Mouse (Mus musculus) urinary bladder, postnatal 25 days (tissue): ENCODE results near the gene Cdkal1.

Experiments
- DNase-seq: peaks from one replicate; pipeline ENCODE4 v3.0.0; 2022; ENCODE audit warnings: low spot score

Cdkal1 gene

DNA sequence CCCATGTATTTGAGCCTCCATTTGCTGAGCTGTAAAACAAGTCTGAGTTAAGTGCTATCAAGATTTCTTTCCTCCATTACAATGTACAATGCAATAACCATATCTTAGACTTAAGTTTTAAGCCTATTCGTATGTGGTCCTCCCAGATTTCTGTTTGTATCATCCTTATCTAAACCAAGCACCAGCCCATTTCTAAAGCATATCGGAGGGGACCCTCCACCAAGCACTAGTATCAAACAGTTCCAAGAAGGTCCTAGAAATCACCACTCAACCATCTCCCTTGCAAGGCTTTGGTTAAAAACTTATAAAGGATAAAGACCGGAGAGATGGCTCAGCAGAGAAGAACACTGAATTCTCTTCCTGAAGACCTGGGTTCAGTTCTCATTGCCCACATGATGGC lies 47.1 kb downstream of the Cdkal1 start:
- DNase-seq: no peak

DNA sequence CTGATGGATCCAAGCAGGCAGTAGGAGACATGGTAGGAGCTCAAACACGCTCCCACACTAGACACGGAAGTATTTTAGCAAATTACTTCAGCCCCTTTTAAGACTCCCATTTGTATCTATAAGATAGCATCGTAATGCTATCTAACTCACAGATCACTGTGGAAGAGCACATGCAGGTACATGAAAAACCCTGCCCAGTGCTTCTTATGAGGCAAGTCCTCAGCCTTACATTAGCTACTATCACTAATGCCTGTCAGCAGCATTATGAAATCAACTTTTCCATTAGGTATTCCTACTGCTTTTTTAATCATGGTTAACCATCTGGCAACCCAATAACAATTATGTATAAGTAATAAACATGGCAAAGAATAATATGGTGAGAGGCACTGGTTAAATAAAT lies 47.5 kb downstream of the Cdkal1 start:
- no peak for DNase-seq

DNA sequence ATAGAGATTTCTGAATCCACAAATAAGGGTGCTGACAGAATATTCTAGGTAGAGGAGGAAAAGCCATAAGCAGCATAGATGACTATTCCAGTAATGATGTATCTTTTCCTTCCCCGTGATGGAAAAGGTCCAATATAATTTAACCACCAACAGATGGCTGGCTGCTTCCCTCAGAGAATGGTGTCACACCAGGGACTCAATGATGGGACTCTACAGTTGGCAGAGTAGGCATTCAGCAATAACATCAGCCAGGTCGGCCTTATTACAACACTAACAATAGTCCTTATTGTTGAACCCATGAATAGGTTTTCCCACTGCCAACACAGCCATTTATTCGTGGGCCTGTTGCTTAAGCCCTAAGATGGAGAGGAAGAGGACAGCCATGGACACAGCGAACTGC lies 48.6 kb downstream of the Cdkal1 start:
- DNase-seq: no peak

DNA sequence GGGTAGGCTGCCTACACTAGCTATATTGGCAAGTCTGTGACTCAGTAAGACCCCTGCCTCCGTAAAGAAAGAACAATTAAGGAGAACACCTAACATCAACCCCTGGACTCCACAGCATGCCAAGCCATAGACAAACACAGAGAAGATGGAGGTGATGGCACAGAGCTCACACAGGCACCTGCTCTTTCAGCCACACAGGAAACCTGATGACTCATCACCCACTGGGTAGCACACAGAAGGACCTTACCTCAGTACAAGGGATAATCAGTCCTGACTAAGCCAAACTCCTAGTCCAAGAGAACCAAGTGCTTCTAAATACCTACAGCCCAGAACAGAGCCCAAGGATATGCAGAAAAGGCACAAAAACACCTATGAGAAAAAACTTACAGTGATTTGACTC lies 50.2 kb downstream of the Cdkal1 start:
- DNase-seq: no peak

DNA sequence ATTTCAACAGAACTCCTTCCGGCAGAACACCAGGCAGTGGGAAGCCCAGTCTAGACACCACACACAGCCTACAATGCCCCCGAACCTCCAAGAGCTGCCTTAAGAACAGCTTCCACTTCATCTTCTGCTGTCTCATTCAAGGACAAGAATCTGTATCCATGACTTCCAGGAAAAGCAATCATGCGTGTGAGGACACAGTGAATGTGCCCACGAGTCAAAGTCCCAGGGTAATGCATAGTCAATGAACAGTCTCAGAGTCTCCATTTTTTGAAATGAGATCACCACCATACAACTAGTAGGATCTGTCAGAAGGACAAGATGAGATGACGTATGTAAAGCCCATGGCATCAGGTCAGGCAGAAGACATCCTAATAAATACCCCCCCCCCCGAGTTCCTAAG lies 51.4 kb downstream of the Cdkal1 start:
- no peak for DNase-seq

DNA sequence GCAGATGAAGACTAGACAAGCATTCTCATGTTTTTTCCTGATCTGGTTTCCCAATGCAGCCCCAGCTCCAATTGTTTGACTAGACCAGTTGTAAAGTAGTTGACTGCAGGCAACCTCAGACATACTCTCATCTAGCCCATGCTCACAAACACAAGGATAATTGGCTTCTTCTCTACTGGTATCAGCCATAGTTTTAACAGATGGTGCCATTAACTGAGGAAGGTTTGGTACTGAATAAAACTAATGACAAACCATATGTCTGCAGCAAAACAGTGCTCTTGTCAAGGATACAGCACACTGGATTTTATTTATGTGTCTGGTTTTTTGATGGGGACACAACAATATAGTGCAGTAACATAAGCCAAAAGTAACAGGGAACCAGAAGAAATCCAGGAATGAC lies 52.8 kb downstream of the Cdkal1 start:
- DNase-seq: no peak

DNA sequence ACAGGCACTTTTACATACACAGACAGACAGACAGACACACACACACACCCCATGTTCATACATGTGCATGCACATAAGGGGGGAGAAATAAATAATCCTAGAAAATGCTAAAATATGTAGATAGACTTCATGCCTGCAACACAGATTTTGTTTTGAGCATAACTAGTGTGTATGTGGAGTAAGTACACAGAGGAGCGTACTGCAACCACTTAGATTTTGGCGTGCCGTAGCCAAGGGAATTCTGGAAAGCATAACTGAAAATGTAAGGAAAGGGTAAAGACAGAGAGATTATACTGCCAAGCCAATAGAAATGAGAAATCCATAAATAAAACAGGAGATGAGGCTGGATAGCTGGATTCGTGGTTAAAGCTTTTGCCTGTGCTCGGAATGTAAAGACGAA lies 55.4 kb downstream of the Cdkal1 start:
- no peak for DNase-seq

DNA sequence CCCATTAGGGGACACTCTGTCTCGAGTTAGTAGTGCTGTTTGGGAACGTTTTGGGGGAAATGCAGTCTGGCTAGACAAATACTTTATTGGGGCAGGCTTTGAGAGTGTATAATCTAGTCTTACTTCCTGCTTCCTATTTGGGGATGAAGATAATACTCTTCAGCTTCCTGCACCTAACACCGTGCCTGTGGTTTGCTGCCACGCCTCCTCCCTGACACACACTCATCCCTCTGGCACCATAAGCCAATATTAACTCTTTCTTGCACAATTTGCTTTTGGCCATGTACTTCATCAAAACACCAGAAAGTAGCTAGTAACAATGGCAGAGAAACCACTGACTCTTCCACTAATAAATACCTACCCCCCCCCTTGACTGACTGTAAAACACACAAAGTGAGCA lies 63.4 kb downstream of the Cdkal1 start:
- no peak for DNase-seq

DNA sequence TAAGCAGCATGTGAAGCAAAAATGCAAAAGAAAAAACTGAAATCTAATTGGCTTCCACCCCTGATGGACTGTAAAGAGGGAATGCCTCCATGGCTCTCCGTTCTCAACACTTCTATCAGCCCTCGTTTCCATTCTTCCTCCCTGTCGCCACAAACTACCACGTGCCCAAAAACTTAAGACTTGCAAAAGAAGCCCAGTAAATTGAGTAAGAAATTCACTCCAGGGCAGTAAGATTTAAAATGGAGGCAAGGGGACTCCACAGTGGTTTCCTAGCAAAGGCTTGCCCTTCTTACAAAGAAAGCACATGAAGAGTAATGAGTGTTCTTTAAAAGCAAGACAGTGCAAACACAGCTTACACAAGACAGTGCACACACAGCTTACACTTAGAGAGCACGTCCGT lies 64.0 kb downstream of the Cdkal1 start:
- no peak for DNase-seq

DNA sequence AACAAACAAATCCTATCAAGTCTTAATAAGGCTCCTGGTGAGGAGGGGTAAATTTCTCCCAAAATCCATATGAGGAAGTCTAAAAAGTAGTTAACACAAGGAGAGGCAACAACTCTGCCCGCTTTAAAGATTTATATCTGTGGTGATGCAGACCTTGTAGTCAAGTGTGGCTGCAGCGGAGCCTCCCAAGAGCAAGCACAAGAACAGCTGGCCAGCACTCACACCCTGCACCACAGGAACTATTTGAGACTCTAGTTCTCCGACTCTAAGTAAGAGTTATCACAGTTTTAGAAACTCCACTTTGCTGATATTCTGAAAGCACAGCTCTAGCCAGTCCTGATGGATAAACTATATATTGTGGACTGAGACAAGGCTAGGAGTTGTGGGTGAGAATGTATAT lies 68.5 kb downstream of the Cdkal1 start:
- DNase-seq: no peak

DNA sequence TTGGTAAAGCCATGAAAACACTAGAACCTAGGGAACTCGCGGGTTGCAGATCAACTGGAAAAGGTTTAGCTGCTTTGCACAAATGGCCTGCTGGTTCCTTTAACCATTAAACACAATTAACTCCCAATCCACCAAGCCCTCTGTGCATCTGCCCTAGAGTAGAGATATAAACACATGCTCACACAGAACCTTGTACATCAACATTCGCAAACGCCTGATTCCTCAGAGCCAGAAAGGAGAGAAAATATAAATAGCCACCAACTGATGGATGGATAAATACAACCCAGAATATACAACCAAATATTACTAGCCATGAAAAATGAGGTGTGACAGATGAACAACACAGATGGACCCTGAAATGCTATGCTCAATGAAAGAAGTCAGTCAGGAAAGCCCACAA lies 70.6 kb downstream of the Cdkal1 start:
- no peak for DNase-seq

DNA sequence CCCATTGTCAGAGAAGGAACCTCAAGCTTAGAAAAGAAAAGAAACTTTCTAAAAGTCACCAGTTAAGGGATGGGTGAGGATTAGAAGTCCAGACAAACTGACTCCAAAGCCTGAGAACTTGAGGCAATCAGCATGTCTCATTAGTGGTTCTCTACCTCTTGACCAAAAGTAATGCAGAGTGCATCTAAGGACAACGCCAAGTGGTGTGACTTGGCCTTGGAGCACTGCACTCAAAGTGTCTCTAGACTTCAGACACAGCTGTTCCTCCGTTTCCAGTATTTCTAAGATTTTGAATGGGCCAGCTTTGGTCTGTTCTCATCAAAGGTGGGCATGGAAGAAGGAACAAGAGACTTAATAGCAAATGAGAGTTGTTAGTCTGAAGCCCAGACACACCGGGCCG lies 74.1 kb downstream of the Cdkal1 start:
- no peak for DNase-seq

DNA sequence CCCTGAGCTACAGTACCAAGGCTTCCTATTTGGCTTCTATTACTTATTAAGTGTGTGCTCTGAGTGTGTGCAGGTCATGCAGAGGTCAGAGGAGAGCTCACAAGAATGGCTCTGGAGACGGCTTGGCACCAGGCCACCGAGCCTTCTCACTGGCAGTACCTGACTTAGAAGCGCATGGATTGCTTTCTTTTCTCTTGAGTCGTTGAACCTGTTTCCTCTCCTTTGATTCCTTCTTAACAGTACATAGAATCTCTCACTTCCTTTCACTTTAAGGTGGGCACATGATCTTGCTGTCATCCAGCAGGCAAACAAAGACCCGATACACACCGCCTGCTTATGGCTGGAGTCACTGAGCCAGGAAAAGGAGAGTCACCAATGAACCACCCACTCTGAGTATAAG lies 74.8 kb downstream of the Cdkal1 start:
- DNase-seq: peak; percentile 41

DNA sequence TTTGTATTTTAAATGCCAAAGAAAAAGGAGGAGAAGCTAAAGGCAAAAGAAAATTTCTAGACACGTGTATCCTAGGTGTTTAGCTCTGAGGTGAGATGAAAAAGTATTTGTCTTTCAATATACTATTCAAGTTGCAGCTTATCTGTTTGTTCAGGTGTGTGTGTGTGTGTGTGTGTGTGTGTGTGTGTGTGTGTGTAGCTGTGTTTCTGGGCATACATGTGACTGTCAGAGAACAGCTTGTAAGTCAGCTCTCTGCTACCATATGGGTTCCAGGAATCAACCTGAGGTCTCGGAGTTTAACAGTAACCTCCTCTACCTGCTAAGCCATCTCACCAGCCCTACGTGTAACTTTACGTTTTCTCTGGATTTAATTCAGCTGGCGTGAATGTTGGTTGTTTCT lies 76.0 kb downstream of the Cdkal1 start:
- no peak for DNase-seq

DNA sequence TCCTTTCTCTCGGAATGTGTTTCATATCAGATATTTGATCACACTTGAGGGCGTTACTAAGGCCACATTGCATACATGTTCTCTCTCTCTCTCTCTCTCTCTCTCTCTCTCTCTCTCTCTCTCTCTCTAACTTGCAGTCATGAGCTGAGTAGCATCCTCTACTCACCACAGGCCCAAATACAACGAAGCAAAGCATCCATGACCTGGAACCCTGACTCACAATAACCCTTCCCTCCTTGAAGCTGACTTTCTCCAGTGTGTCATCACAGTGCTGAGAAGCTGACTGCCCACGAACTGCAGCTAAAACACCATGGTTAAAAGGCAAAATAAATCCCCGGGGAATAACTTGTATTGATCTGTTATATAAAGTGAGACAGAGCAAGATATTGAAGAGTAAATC lies 76.4 kb downstream of the Cdkal1 start:
- DNase-seq: no peak

DNA sequence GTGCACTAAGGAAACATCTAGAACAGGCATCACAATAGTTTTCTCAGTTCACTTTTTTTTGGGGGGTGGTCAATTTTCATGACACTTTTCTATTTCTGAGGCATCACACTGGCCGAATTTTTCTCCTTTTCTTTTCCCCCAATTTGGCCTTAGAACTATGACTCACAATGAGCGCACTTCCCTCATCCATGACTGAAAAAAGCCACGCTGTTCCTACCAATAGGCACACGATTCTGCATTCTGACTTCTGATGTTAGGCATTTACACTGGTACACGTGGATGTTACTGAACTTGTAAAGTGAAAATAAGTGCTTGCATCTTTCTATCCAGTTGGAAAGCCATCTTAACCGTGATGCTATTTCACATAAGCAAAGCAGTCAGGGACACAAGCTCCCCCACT lies 77.3 kb downstream of the Cdkal1 start:
- no peak for DNase-seq

DNA sequence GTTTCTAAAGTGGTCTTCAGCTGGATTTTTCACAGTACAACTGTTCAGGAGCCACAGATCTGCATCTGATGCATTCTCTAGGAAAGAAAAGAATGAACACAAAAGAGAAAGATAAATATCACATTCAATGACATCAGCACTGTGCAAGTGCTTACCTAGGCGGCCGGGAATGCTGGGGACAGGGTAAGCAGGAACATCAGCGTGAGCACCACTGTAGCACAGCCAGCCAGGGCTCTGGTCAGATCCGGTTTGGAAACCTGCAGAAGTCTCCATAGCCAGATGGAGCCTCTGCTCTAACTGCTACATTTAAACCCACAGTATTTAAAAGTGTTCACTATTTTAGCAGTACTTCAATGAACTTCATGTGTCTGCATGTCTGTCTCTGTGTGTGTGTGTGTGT lies 78.2 kb downstream of the Cdkal1 start:
- DNase-seq: no peak

DNA sequence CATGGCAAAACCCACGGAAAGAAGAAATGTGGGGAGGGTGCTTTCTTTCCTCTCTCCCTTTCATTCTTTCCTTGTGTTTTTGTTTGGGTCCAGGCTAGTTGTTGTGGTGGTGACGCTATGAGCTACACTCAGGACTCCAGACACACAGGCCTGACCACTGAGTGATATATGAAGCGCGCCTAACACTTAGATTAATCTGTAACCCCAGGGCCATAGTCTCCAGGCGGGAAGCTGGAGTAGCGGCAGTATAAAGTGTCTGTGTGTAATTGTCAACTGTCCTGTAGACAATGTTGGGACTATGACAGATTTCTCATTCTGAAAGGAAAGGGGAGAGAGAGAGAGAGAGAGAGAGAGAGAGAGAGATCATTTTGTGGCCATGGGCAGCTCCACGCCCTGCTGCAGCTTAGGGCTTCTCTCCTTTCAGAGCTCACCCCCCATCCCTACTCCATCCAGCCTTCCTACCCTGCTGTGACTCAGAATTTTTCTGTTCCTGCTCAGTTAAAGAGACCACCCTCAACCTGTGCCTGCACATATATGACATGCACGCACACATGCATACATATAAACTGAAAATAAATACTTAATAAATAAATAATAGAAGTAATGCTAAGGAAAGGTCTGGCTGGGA lies 79.8 kb downstream of the Cdkal1 start:
- DNase-seq: no peak

DNA sequence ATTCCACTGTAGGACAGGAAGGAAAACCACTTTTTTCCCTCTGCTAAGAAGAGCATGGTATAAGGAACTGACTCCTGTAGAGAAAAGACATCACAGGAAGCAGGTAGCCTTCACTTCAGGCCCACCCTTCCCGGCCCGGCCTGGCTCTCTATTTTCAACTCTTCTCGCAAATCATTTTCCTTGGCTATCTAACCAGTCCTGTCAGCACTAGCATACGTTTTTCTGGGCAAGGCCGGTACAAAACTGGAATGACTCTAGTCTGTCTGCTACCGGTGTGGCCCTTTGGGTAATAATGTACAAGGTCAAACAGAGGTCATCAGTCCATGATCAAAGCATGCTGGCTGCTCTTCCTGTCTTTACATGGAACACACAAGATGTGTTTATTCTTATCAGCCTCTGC lies 81.9 kb downstream of the Cdkal1 start:
- no peak for DNase-seq

DNA sequence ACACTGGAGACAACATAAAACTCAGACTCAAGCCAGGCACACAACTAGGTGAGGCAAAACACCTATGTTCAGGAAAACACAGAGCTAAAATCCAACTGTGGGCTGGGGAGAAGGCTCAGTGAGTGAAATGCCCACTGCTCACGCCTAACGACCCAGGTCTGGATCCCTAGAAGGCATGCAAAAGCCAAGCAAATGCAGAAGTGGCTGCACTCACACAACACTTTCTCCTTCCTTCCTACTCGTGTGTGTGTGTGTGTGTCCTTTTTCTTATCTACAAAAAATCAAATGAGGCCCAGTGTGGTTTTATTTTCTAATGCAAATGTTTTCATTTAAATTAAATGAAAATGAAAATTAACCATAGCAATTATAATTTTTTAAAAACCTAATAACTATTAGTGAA lies 82.5 kb downstream of the Cdkal1 start:
- DNase-seq: no peak

DNA sequence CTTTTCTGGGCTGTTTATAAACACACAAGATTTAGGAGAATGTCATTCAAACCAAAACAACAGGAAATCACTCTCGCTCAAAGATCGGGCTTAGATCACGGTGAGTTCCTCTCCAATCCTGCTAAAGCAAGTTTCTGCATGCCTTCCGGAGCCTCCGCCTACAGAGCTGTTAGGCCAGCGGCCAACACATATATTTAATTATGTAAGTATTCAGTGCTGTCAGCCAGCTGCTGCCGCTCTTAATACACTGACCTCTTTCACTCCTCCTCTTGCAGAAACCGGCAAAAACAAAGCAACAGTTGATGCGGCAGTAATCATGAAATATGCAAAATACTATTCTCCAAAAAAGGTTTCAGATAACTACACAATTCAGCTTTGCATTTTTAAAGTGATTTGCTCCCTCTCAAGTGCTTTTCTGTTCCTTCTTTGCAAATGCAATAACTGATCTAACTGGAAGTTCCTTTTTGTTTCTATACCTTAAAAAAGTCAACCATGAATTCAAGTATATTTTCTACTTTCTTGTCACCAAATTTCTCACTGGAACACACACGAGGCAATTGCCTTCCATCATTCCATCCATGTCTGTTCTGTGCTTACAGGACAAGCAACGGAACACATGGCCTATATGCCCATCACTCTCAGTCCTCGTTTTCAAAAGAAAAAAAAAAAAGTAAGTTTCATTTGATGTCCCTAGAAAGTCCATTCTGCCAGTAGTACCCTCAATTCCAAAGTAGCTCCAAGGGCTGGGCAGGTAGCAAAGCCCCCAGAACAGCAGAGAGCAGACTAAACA lies 85.6 kb downstream of the Cdkal1 start:
- DNase-seq: peak; percentile 36

DNA sequence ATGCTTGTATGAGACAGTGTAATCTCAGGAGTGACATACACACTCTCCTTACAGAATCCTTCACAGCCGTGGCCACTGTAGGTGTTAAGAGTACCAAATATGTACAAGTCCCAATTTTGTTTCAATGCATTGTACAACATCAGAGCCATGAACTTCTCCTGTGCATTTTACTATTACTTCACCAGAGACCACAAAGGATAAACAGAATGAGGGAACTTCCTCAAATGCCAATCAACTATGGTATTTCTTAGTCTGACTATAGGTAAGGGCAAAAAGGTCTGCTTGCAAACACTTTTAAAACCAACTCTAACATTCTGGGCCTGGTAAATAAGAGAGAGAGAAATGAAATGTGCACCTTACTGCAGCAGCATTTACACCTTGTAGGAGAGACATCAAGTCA lies 87.4 kb downstream of the Cdkal1 start:
- DNase-seq: no peak

DNA sequence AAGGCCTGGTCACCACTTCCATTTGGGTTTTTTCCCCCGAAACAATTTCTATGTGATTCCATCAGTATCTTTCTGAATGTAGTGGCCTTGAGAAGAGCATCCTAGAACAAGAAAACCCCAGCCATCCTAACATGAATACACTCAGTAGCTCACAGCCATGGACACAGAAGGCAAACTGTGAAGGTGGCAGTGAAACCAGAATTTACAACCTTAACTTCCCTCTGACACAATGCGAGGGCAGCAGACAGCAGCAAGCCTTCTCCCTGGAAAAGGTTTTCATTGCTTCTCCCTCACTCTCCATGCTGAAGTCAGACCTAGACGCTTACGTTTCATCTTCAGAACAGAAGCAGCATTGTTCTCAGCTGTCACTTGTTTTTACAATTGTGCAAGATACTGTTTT lies 87.9 kb downstream of the Cdkal1 start:
- DNase-seq: no peak

DNA sequence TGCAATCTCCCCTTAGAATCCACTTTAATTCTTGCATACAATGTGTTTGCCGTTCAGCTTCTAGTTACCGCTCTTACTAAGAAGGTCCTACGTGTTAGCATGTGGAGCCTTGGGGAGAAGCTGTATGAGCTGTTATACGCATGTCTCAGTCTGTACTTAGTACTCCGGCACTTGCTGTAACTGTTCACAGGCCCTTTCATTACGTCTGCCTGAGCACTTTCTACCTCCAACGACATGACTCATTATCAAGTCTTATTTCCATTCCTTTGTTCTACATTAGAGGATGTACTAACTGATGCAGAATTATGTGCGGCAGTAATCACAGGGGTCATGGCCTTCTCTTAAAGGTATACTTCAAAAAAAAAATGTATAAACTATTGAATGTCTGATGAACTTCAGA lies 89.1 kb downstream of the Cdkal1 start:
- DNase-seq: no peak
